Mouse (Mus musculus): ENCODE results near the gene Cyren. TPM values are rescaled to one million over a fixed set of nuclear protein-coding genes. Genes with fewer than 3 reads are reported as not detected.

Cyren gene
- 18.0 and 18.8 TPM in 2 replicates for polyA plus RNA-seq (2015; fragmentation: Nextera tagmentation; extraction: Ambion mirVana)

DNA sequence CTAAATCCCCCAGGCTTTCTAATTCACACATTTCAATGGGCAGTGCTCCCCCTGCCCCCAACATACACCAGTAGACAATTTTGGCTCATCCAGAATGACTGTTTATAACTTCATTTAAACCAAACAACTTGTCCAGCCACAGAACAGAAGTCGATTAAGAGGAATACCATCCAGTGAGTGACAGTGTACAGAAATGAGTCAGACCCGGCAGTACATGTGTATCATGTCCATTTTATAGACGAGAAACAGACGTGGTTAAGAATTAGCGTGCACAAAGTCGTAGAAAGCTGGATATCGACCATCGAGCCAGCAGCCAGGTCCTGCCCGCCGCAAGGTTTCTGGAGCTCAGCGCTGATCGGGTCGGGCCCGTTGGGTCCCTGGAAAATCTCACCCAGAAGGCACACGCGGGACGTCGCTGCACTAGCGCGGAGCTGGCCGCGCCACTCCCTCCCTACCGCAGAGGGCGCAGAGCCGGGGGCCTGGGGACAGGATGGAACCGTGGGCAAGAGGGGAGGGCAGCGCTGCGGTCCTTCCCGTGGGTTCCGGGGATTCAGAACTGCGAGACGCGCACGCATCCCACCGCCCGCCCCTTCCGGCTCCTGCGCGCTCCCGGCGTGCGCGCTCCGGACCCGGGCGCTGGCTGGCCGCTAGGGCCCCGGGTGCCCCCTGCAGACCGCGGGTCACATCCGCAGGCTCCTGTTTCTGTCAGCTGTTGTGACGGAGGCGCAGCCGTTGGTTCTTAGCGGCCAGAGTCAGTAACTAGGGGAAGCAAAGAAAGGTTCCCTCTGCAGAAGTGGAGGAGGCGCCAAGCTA lies at the start of gene Cyren:
Cyren (minus strand) TSS at position 552 of the 813 bp plus-strand sequence.
- WGBS, result under 1% methylated on average over 56 of the region's 56 CpGs

DNA sequence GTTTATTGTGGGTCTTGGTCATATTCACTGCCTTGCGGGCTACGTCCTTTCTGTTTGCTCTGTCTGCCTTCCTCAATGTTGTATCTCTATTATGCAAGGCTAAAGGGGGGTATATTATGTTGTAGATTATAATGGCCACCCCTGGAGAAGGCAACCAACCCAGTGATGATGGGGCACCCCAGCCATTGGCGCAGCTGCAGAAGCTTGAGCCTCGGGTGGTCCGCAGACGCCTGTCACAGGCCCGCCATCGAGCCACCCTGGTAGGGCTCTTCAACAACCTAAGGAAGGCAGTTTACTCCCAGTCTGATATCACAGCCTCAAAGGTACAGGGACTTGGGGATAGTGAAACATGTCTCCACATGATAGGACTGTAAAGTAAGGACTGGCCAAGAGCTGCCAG lies 49.7 kb upstream of the Cyren start:
- H3K36me3 ChIP-seq, result no peaks in the 10 kb centered on the region
- WGBS, result 92% methylated on average over 8 of the region's 8 CpGs
- no peak overlapping the region for H3K9ac ChIP-seq
- H3K4me1 ChIP-seq, result peaks cover 4% of the 10 kb centered on the region; the same call in 1 of the 2 replicates
- H3K4me3 ChIP-seq, result no peak overlapping the region
- H3K4me2 ChIP-seq (replicated peaks), result no peak overlapping the region
- no peak for ATAC-seq (ENCODE audit: low FRiP score, low read depth)
- H3K27ac ChIP-seq, result no peak overlapping the region
- no peaks in the 10 kb centered on the region for H3K9me3 ChIP-seq
- H3K27me3 ChIP-seq, result no peaks in the 10 kb centered on the region

More for the DNA sequence above, at the start of gene Cyren:
- H3K4me3 ChIP-seq, result peak within 1 kb of the TSS; percentile 78
- peaks cover 64% of the 10 kb centered on the region for H3K36me3 ChIP-seq
- no peaks in the 10 kb centered on the region for H3K27me3 ChIP-seq
- H3K4me2 ChIP-seq (replicated peaks), result peak within 1 kb of the TSS; percentile 78
- H3K9ac ChIP-seq, result peak within 1 kb of the TSS; percentile 86
- peak within 1 kb of the TSS; percentile 95 for H3K27ac ChIP-seq
- H3K9me3 ChIP-seq, result no peaks in the 10 kb centered on the region
- ATAC-seq (ENCODE audit: low FRiP score, low read depth), result peak; percentile 91
- H3K4me1 ChIP-seq, result peaks cover 24% of the 10 kb centered on the region

DNA sequence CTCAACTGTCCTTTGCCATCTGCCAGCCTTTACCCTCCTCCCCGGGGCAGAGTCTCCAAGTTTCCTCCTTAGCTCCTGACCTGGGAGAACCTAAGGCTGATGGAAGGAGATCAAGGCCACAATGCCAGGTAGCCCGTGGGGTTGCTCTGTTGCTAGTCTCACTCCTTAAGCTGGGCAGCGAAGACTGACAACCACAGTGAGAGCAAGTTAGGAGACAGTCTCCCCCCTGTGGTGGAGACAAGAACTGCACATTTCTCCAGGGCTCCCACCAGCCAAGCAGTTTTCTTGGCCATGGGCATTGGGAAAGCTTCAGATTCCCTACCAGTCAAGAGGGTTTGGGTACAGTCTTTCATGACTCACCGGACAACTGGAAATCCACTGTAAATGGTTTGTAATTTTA lies 49.3 kb upstream of the Cyren start:
- no peak overlapping the region for H3K4me3 ChIP-seq
- no peaks in the 10 kb centered on the region for H3K9me3 ChIP-seq
- no peak overlapping the region for H3K4me2 ChIP-seq (replicated peaks)
- H3K27me3 ChIP-seq, result no peaks in the 10 kb centered on the region
- H3K27ac ChIP-seq, result no peak overlapping the region
- WGBS, result 43% methylated on average over 4 of the region's 4 CpGs
- no peaks in the 10 kb centered on the region for H3K36me3 ChIP-seq
- H3K4me1 ChIP-seq, result peaks cover 4% of the 10 kb centered on the region; the same call in 1 of the 2 replicates
- ATAC-seq (ENCODE audit: low FRiP score, low read depth), result no peak
- no peak overlapping the region for H3K9ac ChIP-seq

DNA sequence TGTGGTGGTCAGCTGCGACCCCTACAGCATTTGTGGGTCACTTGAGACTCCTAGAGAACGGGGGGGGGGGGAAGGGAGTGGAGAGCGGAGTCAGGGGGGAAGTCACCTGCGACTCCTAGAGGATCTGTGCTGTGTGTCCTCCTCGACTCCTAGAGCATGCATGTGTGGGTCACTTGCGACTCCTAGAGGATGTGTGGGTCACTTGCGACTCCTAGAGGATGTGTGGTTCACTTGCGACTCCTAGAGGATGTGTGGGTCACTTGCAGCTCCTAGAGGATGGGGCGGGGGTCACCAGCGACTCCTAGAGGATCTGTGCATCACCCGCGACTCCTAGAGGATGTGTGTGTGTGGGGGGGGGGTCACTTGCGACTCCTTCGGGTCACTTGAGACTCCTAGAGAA lies 44.1 kb upstream of the Cyren start:
- H3K4me3 ChIP-seq, result no peak overlapping the region
- H3K36me3 ChIP-seq, result no peaks in the 10 kb centered on the region
- no peak for ATAC-seq (ENCODE audit: low FRiP score, low read depth)
- 60% methylated on average over 14 of the region's 14 CpGs for WGBS
- H3K27ac ChIP-seq, result no peak overlapping the region
- no peaks in the 10 kb centered on the region for H3K27me3 ChIP-seq
- H3K9me3 ChIP-seq, result no peaks in the 10 kb centered on the region
- peaks cover 10% of the 10 kb centered on the region; the same call in 1 of the 2 replicates for H3K4me1 ChIP-seq
- no peak overlapping the region for H3K9ac ChIP-seq
- H3K4me2 ChIP-seq (replicated peaks), result no peak overlapping the region

DNA sequence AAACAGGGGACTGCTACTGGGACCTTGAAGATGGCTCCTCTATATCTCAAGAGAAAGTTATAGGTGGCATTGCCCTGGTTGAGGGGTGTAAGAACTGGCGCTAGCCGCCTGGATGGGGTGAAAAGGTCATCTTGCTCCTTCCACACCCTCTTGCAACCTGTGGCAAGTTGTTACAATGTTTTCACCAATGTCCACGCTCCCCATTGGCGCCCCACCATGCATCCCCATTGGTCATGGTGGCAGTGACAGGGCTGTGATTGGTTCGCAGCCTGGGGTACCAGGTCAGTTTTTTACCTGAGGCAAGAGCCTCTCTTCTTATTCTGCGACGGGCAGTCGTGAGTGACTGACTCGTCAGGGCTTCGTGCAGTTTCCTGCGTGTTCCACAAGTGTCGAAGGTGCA lies 42.8 kb upstream of the Cyren start:
- H3K27me3 ChIP-seq, result no peaks in the 10 kb centered on the region
- no peak for ATAC-seq (ENCODE audit: low FRiP score, low read depth)
- 93% methylated on average over 12 of the region's 12 CpGs for WGBS
- peaks cover 12% of the 10 kb centered on the region; the same call in 1 of the 2 replicates for H3K4me1 ChIP-seq
- H3K9me3 ChIP-seq, result no peaks in the 10 kb centered on the region
- no peaks in the 10 kb centered on the region for H3K36me3 ChIP-seq
- no peak overlapping the region for H3K9ac ChIP-seq
- no peak overlapping the region for H3K27ac ChIP-seq
- no peak overlapping the region for H3K4me2 ChIP-seq (replicated peaks)
- H3K4me3 ChIP-seq, result no peak overlapping the region

DNA sequence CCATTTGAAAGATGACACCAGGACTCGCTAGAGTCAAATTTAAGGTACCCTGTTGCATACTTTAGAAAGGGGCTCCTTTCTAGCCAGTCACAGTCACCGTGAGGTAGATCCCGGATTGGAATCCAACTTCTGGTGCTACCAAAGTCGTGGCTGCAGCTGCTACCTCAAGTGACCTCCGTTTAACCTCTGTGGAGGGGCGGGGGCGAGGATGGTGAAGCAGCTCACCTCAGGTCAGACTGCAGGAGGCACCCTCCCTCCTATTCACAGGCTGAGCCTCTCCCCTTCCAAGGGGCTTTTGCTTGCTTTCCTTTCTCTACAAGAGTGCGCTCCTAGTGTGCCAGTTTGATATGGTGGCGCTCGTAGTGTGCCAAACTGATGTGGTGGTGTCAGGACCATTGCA lies 42.1 kb upstream of the Cyren start, which contains the start of gene Stra8:
Stra8 (plus strand) TSS at position 208 of the 400 bp plus-strand sequence.
- Histone ChIP-seq H3K4me1 (0 out of 2 replicates have a peak, but pooled peaks cover 9% of the 10 kb centered on the region), H3K36me3 (no peaks in the 10 kb centered on the region), H3K4me3 (no peak within 1 kb of the TSS), H3K27me3 (no peaks in the 10 kb centered on the region), H3K9me3 (no peaks in the 10 kb centered on the region), H3K9ac (no peak within 1 kb of the TSS), H3K4me2 (replicated peaks) (no peak within 1 kb of the TSS), H3K27ac (no peak within 1 kb of the TSS)
- ATAC-seq (ENCODE audit: low FRiP score, low read depth), result no peak
- WGBS, result 40% methylated on average over 10 of the region's 10 CpGs

DNA sequence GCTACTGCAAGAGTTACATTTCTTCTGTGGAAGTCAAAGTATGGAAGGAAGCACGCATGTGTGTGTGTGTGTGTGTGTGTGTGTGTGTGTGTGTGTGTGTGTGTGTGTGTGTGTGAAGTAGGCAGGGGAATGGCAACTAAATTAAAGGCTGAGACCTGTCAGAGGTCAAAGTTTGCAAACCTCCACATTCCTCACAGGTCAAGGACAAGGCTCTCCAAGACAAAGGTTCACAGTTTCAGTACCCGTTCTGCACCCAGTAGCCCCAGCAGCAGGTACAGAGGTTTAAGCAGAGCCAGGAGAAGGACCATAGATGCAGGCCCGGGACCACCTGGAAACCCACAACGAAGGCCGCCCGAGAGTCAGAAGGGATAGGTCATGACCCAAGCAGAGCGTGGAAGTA lies 41.3 kb upstream of the Cyren start:
- Histone ChIP-seq H3K27ac (no peak overlapping the region), H3K4me1 (0 out of 2 replicates have a peak, but pooled peaks cover 9% of the 10 kb centered on the region), H3K4me2 (replicated peaks) (no peak overlapping the region), H3K4me3 (no peak overlapping the region), H3K36me3 (no peaks in the 10 kb centered on the region), H3K9ac (no peak overlapping the region), H3K9me3 (no peaks in the 10 kb centered on the region), H3K27me3 (no peaks in the 10 kb centered on the region)
- 52% methylated on average over 7 of the region's 7 CpGs for WGBS
- no peak for ATAC-seq (ENCODE audit: low FRiP score, low read depth)

DNA sequence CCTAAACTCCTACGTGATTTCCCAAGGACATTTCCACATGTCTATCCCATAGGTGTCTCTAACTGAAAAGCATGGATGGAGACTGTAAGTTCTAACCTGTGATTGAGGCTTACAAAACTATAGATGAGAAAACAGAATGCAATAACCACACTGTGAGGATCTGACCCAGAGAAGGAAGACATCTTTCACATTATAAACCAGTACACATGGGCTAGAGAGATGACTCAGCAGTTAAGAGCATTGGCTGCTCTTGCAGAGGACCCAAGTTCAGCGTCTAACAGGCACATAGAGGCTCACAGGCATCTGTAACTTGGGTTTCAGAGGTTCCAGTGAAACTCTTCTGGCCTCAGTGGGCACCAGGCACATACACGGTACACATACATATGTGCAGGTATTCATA lies 36.6 kb upstream of the Cyren start:
- no peak overlapping the region for H3K27ac ChIP-seq
- H3K4me2 ChIP-seq (replicated peaks), result no peak overlapping the region
- 85% methylated on average over 3 of the region's 3 CpGs for WGBS
- H3K9me3 ChIP-seq, result no peaks in the 10 kb centered on the region
- peaks cover 13% of the 10 kb centered on the region for H3K4me1 ChIP-seq
- H3K4me3 ChIP-seq, result no peak overlapping the region
- H3K9ac ChIP-seq, result no peak overlapping the region
- ATAC-seq (ENCODE audit: low FRiP score, low read depth), result no peak
- H3K27me3 ChIP-seq, result no peaks in the 10 kb centered on the region
- H3K36me3 ChIP-seq, result no peaks in the 10 kb centered on the region

DNA sequence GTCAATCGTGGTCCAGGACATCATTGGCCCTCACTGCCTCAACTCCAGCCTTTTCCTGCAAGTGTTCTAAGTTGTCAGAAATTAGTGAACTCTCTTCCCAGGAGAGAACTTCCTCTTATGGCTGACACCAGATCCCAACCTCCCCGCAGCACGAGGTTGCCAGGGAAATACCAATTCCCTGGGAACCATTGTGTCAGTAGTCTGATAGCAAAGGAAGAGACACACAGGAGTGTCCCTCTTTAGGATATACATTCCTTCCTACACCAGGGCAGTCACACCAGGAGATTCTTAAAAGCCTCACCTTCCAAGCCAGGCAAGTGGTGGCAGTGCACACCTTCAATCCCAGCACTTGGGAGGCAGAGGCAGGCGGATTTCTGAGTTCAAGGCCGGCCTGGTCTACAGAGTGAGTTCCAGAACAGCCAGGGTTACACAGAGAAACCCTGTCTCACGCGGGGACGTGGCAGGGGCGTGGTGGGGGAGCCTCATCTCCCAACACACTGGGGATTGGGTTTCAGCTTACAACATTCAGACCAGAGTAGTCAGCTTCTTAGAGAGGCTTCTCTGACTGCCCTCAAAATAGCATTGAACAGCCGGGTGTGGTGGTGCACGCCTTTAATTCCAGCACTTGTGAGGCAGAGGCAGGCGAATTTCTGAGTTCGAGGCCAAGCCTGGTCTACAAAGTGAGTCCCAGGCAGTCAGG lies 35.6 kb upstream of the Cyren start:
- Histone ChIP-seq H3K9ac (no peak overlapping the region), H3K36me3 (no peaks in the 10 kb centered on the region), H3K27me3 (no peaks in the 10 kb centered on the region), H3K9me3 (no peaks in the 10 kb centered on the region), H3K4me3 (no peak overlapping the region), H3K4me1 (peaks cover 19% of the 10 kb centered on the region), H3K4me2 (replicated peaks) (no peak overlapping the region), H3K27ac (no peak overlapping the region)
- ATAC-seq (ENCODE audit: low FRiP score, low read depth), result no peak
- 84% methylated on average over 13 of the region's 13 CpGs for WGBS

DNA sequence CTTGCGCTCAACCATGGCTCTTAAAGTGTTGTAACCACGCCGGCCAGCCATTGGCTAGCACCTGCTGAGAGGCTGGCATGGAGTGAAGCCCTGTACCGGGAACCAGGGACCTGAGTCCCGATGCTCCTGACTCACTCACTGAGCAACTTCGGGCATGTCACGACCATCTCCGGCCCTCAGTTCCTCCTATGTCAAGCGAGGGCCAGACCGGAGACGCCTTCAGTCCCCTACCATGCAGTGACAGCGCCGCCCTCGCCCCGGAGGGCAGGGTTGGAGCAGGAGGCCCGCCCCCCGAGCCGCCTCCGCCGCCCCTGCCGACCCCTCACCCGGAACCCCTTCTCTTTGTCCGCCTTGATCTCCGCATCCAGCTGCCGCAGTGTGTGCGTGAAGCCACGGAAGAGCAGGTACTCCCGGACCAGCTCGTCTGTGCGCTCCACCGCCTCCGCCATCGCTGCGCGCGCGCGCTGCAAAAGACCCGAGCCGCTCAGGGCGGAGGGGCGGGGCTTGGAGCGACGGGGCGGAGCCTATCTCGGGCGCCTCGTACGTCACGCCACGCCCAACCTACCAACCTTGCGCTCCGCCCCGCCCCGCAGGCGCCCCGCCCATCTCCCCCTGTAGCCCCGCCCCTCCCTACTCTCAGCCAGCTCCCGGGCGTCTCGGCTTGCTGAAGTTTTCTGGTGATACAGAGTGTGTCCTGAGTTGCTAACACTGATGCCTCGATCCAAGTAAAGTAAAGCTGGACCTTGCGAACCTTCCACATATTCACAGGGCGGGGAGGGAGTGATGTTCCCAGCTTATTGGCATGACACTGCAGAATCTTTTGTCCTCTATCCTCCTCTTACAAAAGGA lies 32.7 kb upstream of the Cyren start, which contains the start of gene Wdr91:
Wdr91 (minus strand) TSS at position 506 of the 849 bp plus-strand sequence.
- Histone ChIP-seq H3K27ac (peak within 1 kb of the TSS; percentile 78; the same call in 1 of the 2 replicates), H3K9ac (peak within 1 kb of the TSS; percentile 73), H3K4me2 (replicated peaks) (peak within 1 kb of the TSS; percentile 72), H3K4me3 (peak within 1 kb of the TSS; percentile 76), H3K36me3 (peaks cover 25% of the 10 kb centered on the region), H3K9me3 (no peaks in the 10 kb centered on the region), H3K27me3 (no peaks in the 10 kb centered on the region), H3K4me1 (peaks cover 13% of the 10 kb centered on the region)
- ATAC-seq (ENCODE audit: low FRiP score, low read depth), result peak; percentile 91
- WGBS, result under 1% methylated on average over 62 of the region's 64 CpGs

DNA sequence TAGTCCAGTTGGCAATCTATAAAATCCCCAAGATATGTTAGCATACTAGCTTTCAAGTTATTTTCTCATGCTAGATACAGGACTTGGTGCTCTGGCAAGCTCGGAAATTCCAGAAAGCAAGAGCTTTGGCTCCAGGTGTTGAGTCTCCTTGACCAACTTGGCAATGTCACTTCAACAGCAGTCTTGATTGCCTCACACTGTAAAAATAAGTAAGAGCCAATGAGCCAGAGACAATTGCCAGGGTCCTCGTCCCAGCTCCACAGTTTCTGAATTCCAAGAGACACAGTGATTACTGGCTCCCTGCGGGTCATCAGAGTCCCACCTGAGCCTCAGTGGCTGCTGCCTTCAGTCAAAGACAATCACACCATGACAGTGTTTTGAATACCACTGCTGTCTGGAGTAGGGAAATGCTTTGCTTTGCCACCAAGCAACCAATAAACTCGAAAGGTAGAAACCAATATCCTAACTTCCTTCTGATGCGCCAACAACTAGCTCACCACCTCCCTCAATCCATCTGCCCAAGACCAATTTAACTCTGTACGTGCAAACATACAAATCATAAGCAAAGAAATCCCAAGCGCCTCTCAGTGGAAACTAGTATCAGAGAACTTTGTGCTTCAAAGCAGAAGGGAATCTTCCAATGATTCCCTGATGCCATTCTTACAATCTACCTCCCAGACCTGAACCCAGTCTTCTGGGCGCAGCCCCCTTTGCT lies 31.9 kb upstream of the Cyren start:
- H3K9me3 ChIP-seq, result no peaks in the 10 kb centered on the region
- H3K4me1 ChIP-seq, result peaks cover 13% of the 10 kb centered on the region
- no peak for ATAC-seq (ENCODE audit: low FRiP score, low read depth)
- H3K27ac ChIP-seq, result no peak overlapping the region
- H3K4me2 ChIP-seq (replicated peaks), result peak overlapping the region; percentile 72
- H3K9ac ChIP-seq, result peak overlapping the region; percentile 73
- WGBS, result 51% methylated on average over 8 of the region's 8 CpGs
- peaks cover 32% of the 10 kb centered on the region for H3K36me3 ChIP-seq
- no peaks in the 10 kb centered on the region for H3K27me3 ChIP-seq
- peak overlapping the region; percentile 76 for H3K4me3 ChIP-seq

Data from limb, embryonic 13.5 days (tissue).